Mouse (Mus musculus) C2C12 (cell line): ENCODE results near the gene Prcd. TPM values are rescaled to one million over a fixed set of nuclear protein-coding genes. Genes with fewer than 3 reads are reported as not detected.

Experiments used
- H3K27me3 ChIP-seq: one replicate; pipeline ENCODE4 v1.6.1; 2011; ENCODE audit not compliant: control insufficient read depth, insufficient read depth, insufficient read length
- H3K36me3 ChIP-seq: one replicate; pipeline ENCODE4 v1.6.1; 2011; ENCODE audit not compliant: control insufficient read depth, insufficient read depth
- H3K4me3 ChIP-seq: one replicate; pipeline ENCODE4 v1.5.1; 2011; ENCODE audit warnings: mild to moderate bottlenecking, control low read depth; ENCODE audit not compliant: poor library complexity, insufficient read depth, severe bottlenecking
- H3K79me2 ChIP-seq: one replicate; pipeline ENCODE4 v1.6.1; 2011; ENCODE audit not compliant: control insufficient read depth, insufficient read depth
- H3K79me3 ChIP-seq: one replicate; pipeline ENCODE4 v1.6.1; 2011; ENCODE audit warnings: low read depth, control low read depth
- H3ac ChIP-seq: one replicate; pipeline ENCODE3; 2011; ENCODE audit warnings: low read depth; ENCODE audit not compliant: control insufficient read depth, insufficient read length
- CEBPB ChIP-seq: IDR thresholded peaks from one replicate; pipeline ENCODE4 v1.6.1; 2011; ENCODE audit warnings: low read depth, mild to moderate bottlenecking, control low read depth, moderate library complexity
- CTCF ChIP-seq: IDR thresholded peaks from one replicate; pipeline ENCODE4 v1.5.1; 2011; ENCODE audit not compliant: control insufficient read depth, insufficient read depth, insufficient read length
- FOSL1 ChIP-seq: IDR thresholded peaks from one replicate; pipeline ENCODE4 v1.8.0; 2011; ENCODE audit warnings: mild to moderate bottlenecking, low read length; ENCODE audit not compliant: poor library complexity, insufficient read depth, severe bottlenecking
- MAX ChIP-seq: IDR thresholded peaks from one replicate; pipeline ENCODE4 v1.6.1; 2011; ENCODE audit warnings: mild to moderate bottlenecking, control low read depth
- MYOD1 ChIP-seq: IDR thresholded peaks from one replicate; pipeline ENCODE4 v1.6.1; 2011; ENCODE audit warnings: low read depth; ENCODE audit not compliant: control insufficient read depth, insufficient read length
- MYOG ChIP-seq: IDR thresholded peaks from one replicate; pipeline ENCODE4 v1.6.1; 2011; ENCODE audit not compliant: control insufficient read depth, insufficient read length; ENCODE audit errors: extremely low read depth
- USF1 ChIP-seq: IDR thresholded peaks from one replicate; pipeline ENCODE4 v1.6.1; 2011; ENCODE audit warnings: low read depth, mild to moderate bottlenecking, control low read depth, moderate library complexity
- polyA plus RNA-seq: library from polyadenylated mRNA; unstranded; fragments of >200 nt; fragmentation: generic; extraction: Trizol; gene quantifications from one replicate; pipeline ENCODE4 v1.2.1, GENCODE M21; 2012; ENCODE audit warnings: missing spikeins

Gene Prcd
- polyA plus RNA-seq, 1 experiment: 1.2 TPM

GRCm38 (mm10) chr11:116647340-116647991 lies 5.9 kb upstream of the Prcd start:
- no peaks in the 10 kb centered on the region for H3K27me3 ChIP-seq
- no peaks in the 10 kb centered on the region for H3K79me2 ChIP-seq
- no peak overlapping the region for H3ac ChIP-seq
- H3K79me3 ChIP-seq: no peaks in the 10 kb centered on the region
- H3K36me3 ChIP-seq: no peaks in the 10 kb centered on the region
- no peak for TF ChIP-seq MAX
- TF ChIP-seq MYOG: no peak
- TF ChIP-seq CTCF: no peak
- TF ChIP-seq MYOD1: no peak
- TF ChIP-seq FOSL1: no peak
- no peak for TF ChIP-seq CEBPB
- no peak for TF ChIP-seq USF1
- H3K4me3 ChIP-seq: no peak overlapping the region

GRCm38 (mm10) chr11:116648213-116648921 lies 5.0 kb upstream of the Prcd start:
- Histone ChIP-seq H3K79me3 (no peaks in the 10 kb centered on the region), H3ac (no peak overlapping the region), H3K27me3 (peaks cover under 1% of the 10 kb centered on the region), H3K79me2 (no peaks in the 10 kb centered on the region), H3K4me3 (no peak overlapping the region), H3K36me3 (no peaks in the 10 kb centered on the region)
- no peak for TF ChIP-seq FOSL1
- no peak for TF ChIP-seq CTCF
- TF ChIP-seq MYOG: no peak
- TF ChIP-seq MYOD1: no peak
- no peak for TF ChIP-seq CEBPB
- no peak for TF ChIP-seq USF1
- no peak for TF ChIP-seq MAX

GRCm38 (mm10) chr11:116648976-116649375 lies 4.4 kb upstream of the Prcd start:
- H3K79me2 ChIP-seq: no peaks in the 10 kb centered on the region
- H3K4me3 ChIP-seq: no peak overlapping the region
- TF ChIP-seq CTCF (no peak), USF1 (no peak)
- no peaks in the 10 kb centered on the region for H3K79me3 ChIP-seq
- no peaks in the 10 kb centered on the region for H3K36me3 ChIP-seq
- peaks cover 3% of the 10 kb centered on the region for H3K27me3 ChIP-seq
- no peak overlapping the region for H3ac ChIP-seq

GRCm38 (mm10) chr11:116649711-116650337 lies 3.5 kb upstream of the Prcd start:
- Histone ChIP-seq H3ac (no peak overlapping the region), H3K79me3 (no peaks in the 10 kb centered on the region), H3K4me3 (no peak overlapping the region), H3K36me3 (no peaks in the 10 kb centered on the region), H3K79me2 (no peaks in the 10 kb centered on the region), H3K27me3 (peaks cover 3% of the 10 kb centered on the region)
- TF ChIP-seq CTCF (no peak), FOSL1 (no peak), MYOG (no peak), CEBPB (no peak), MYOD1 (no peak), USF1 (no peak), MAX (no peak)

GRCm38 (mm10) chr11:116650811-116651210 lies 2.5 kb upstream of the Prcd start:
- Histone ChIP-seq H3K79me2 (no peaks in the 10 kb centered on the region), H3K36me3 (no peaks in the 10 kb centered on the region), H3K4me3 (no peak overlapping the region), H3ac (no peak overlapping the region), H3K27me3 (peaks cover 3% of the 10 kb centered on the region), H3K79me3 (no peaks in the 10 kb centered on the region)
- TF ChIP-seq MYOG: no peak
- no peak for TF ChIP-seq CEBPB
- no peak for TF ChIP-seq CTCF
- TF ChIP-seq FOSL1: no peak
- TF ChIP-seq USF1: no peak
- no peak for TF ChIP-seq MYOD1
- no peak for TF ChIP-seq MAX

GRCm38 (mm10) chr11:116651339-116651738 lies 2.0 kb upstream of the Prcd start:
- no peak for TF ChIP-seq MYOG
- TF ChIP-seq USF1: no peak
- no peak for TF ChIP-seq FOSL1
- no peak for TF ChIP-seq CEBPB
- no peak for TF ChIP-seq MAX
- TF ChIP-seq MYOD1: no peak
- TF ChIP-seq CTCF: no peak
- no peaks in the 10 kb centered on the region for H3K36me3 ChIP-seq
- H3K27me3 ChIP-seq: peaks cover 3% of the 10 kb centered on the region
- no peaks in the 10 kb centered on the region for H3K79me3 ChIP-seq
- no peaks in the 10 kb centered on the region for H3K79me2 ChIP-seq
- H3K4me3 ChIP-seq: no peak overlapping the region
- no peak overlapping the region for H3ac ChIP-seq
